Comparison of ENCODE assay signal across 9 mouse cellular contexts in genomic region chr2:167712872-167713821, GRCm38 (mm10). TPM values are rescaled to one million over a fixed set of nuclear protein-coding genes. Genes with fewer than 3 reads are reported as not detected.
DNase-seq lines count a peak whose midpoint lies in the region; ATAC-seq and TF ChIP-seq lines count a peak whose summit lies in the region.
"Had no signal": no experiment of that assay in that cellular context is flagged by ENCODE, and none has a peak within 500 bp of the region (broad histone marks: within the 10 kb centered on the region; RNA-seq: fewer than 3 reads in every experiment).

No protein-coding gene starts in this region.

- no peak overlapping the region for H3K27ac ChIP-seq in thymus, adult 2 months (ENCODE audit: control insufficient read depth, insufficient read depth, low read length)
- peak overlapping the region; percentile 11; the same call in 1 of the 2 replicates for H3K27ac ChIP-seq in kidney, embryonic 15.5 days

- H3K27me3 ChIP-seq in thymus, adult 2 months (ENCODE audit: control insufficient read depth, insufficient read depth, low read length): no peaks in the 10 kb centered on the region
- H3K27me3 ChIP-seq in kidney, embryonic 15.5 days: no peaks in the 10 kb centered on the region

- no peak for TF ChIP-seq POLR2A in thymus, adult 2 months (IDR thresholded peaks at IDR 0.05; ENCODE audit: control insufficient read depth, extremely low read depth, insufficient read depth, low read length, poor library complexity)

- peak; percentile 23 for DNase-seq in thymus, adult 2 months
- no peak for DNase-seq in thymus, adult 18-20 months
- DNase-seq in frontal cortex, postnatal 36 days (ENCODE audit: low spot score in 2 of 2): no peak
- no peak for DNase-seq in cerebellum, postnatal 10 days
- no peak for DNase-seq in cerebellum, adult 9-10 months

- ATAC-seq in erythroblast, adult 5-6 weeks (replicated peaks; ENCODE audit: low FRiP score, poor library complexity, severe bottlenecking): peak; percentile 50
- ATAC-seq in kidney, embryonic 15.5 days (replicated peaks; ENCODE audit: low FRiP score): peak; percentile 61; the same call in 1 of the 2 replicates
- peak; percentile 53 for ATAC-seq in neutrophil, adult 5-6 weeks (ENCODE audit: extremely low read depth, insufficient number of reproducible peaks, low FRiP score, poor library complexity, severe bottlenecking)

- H3K4me1 ChIP-seq in thymus, adult 2 months (replicated peaks; ENCODE audit: control insufficient read depth, insufficient read depth, low read length): peaks cover 24% of the 10 kb centered on the region
- H3K4me1 ChIP-seq in kidney, embryonic 15.5 days: peaks cover 28% of the 10 kb centered on the region

- H3K36me3 ChIP-seq in thymus, adult 2 months (ENCODE audit: control insufficient read depth, insufficient read depth, low read length): no peaks in the 10 kb centered on the region
- no peaks in the 10 kb centered on the region for H3K36me3 ChIP-seq in kidney, embryonic 15.5 days

- no peak overlapping the region for H3K9ac ChIP-seq in kidney, embryonic 15.5 days

- no peaks in the 10 kb centered on the region for H3K9me3 ChIP-seq in kidney, embryonic 15.5 days (replicated peaks)

- WGBS in thymus, adult 2 months: 35% methylated on average over 18 of the region's 23 CpGs
- 58% methylated on average over 18 of the region's 23 CpGs for WGBS in kidney, embryonic 15.5 days

- H3K4me3 ChIP-seq in thymus, adult 2 months (ENCODE audit: control insufficient read depth, insufficient read depth, low read length): no peak overlapping the region
- H3K4me3 ChIP-seq in kidney, embryonic 15.5 days (replicated peaks): no peak overlapping the region
- H3K4me3 ChIP-seq: myocyte had no signal

- TF ChIP-seq CTCF in thymus, adult 2 months (IDR thresholded peaks at IDR 0.05; ENCODE audit: borderline replicate concordance, control insufficient read depth, extremely low read depth, insufficient read depth, low read length, poor library complexity): peak; percentile 67; the same call in 1 of the 2 replicates

- H3K4me2 ChIP-seq in kidney, embryonic 15.5 days: no peak overlapping the region

RNA-seq across cellular contexts. Expression of gene Tmem189, which starts 23.5 kb away (rescaled TPM):
- polyA plus RNA-seq in thymus, adult 2 months (2012; rRNA removed): 209 and 215 TPM in 2 replicates
- 19.6 and 20.8 TPM in 2 replicates for total RNA-seq in erythroblast, adult 5-6 weeks (2015; ENCODE audit: low replicate concordance)
- 23.7 and 52.9 TPM in 2 replicates for total RNA-seq in erythroblast, adult 5-6 weeks (2017; ENCODE audit: low replicate concordance)
- polyA plus RNA-seq in kidney, embryonic 15.5 days (2015; fragmentation: Nextera tagmentation; extraction: Ambion mirVana): 47.3 and 48.1 TPM in 2 replicates
- total RNA-seq in neutrophil, adult 5-6 weeks (2017): 76.0 and 90.2 TPM in 2 replicates

RNA-seq across cellular contexts. Expression of gene Cebpb, which starts 24.4 kb away (rescaled TPM):
- polyA plus RNA-seq in thymus, adult 2 months (2012; rRNA removed): 69.6 and 135 TPM in 2 replicates
- total RNA-seq in erythroblast, adult 5-6 weeks (2015; ENCODE audit: low replicate concordance): 8.8 and 9.0 TPM in 2 replicates
- total RNA-seq in erythroblast, adult 5-6 weeks (2017; ENCODE audit: low replicate concordance): 7.3 and 14.8 TPM in 2 replicates
- polyA plus RNA-seq in kidney, embryonic 15.5 days (2015; fragmentation: Nextera tagmentation; extraction: Ambion mirVana): 5.1 and 5.7 TPM in 2 replicates
- total RNA-seq in neutrophil, adult 5-6 weeks (2017): 160 and 183 TPM in 2 replicates

RNA-seq across cellular contexts. Expression of gene Gm20431, which starts 51.9 kb away (rescaled TPM):
- polyA plus RNA-seq in thymus, adult 2 months (2012; rRNA removed): 9.5 and 15.3 TPM in 2 replicates
- not detected in 2 replicates for total RNA-seq in erythroblast, adult 5-6 weeks (2015; ENCODE audit: low replicate concordance)
- total RNA-seq in erythroblast, adult 5-6 weeks (2017; ENCODE audit: low replicate concordance): not detected in 2 replicates
- polyA plus RNA-seq in kidney, embryonic 15.5 days (2015; fragmentation: Nextera tagmentation; extraction: Ambion mirVana): 12.1 and 12.8 TPM in 2 replicates
- not detected in 2 replicates for total RNA-seq in neutrophil, adult 5-6 weeks (2017)

Comparison
In these comparisons a context has a peak if more than half of its experiments do, and no peak if none do; other contexts are left out.
1. RNA of gene Cebpb, which starts 24.4 kb away (total RNA-seq): 160 to 183 TPM in neutrophil, adult 5-6 weeks; 7.3 to 14.8 TPM in erythroblast, adult 5-6 weeks; every median in the first group is over 10 times any median in the second.
2. Peak in every context shown above with its lines, with median percentiles within 50 percentile points of each other: ATAC-seq.